Mouse (Mus musculus): ENCODE measurements around the gene Zc3h7b. TPM values are rescaled to one million over a fixed set of nuclear protein-coding genes. Genes with fewer than 3 reads are reported as not detected.
A peak's percentile ranks its signal among the peaks of the same experiment; 100 is the strongest.

The Zc3h7b gene
- total and polyA plus RNA-seq, 3 experiments = 18.2 to 108 (median 41.5) TPM

- no peak for TF ChIP-seq KAT2A (conservative IDR thresholded peaks at IDR 0.05; ENCODE audit: low read depth, low read length)
- no peak for TF ChIP-seq MAX (IDR thresholded peaks at IDR 0.05; ENCODE audit: low read length)
- no peak for TF ChIP-seq RAD21 (IDR thresholded peaks at IDR 0.05; ENCODE audit: low read depth, low read length)
- TF ChIP-seq ELF1 (IDR thresholded peaks at IDR 0.05; ENCODE audit: low read depth, low read length) = no peak
- no peak for TF ChIP-seq TCF12 (IDR thresholded peaks at IDR 0.05; ENCODE audit: low read depth, low read length)
- no peak for TF ChIP-seq MEF2A (IDR thresholded peaks at IDR 0.05; ENCODE audit: extremely low read depth, insufficient replicate concordance, low read depth, low read length, poor library complexity, severe bottlenecking)
- no peak for TF ChIP-seq SMC3 (IDR thresholded peaks at IDR 0.05; ENCODE audit: low read depth, low read length)
- no peak for TF ChIP-seq JUND (IDR thresholded peaks at IDR 0.05; ENCODE audit: low read depth, low read length)
- no peak for TF ChIP-seq TAL1 (IDR thresholded peaks at IDR 0.05; ENCODE audit: low read length)
- TF ChIP-seq ZNF384 (IDR thresholded peaks at IDR 0.05; ENCODE audit: low read depth, low read length) = no peak
- no peak for TF ChIP-seq CTCF (IDR thresholded peaks at IDR 0.05 in 2 of 3, conservative IDR thresholded peaks at IDR 0.05 in 1 of 3; ENCODE audit: control insufficient read depth in 1 of 3, insufficient read depth in 1 of 3, low read depth in 2 of 3, low read length in 3 of 3, poor library complexity in 1 of 3, severe bottlenecking in 1 of 3)
- TF ChIP-seq BHLHE40 (IDR thresholded peaks at IDR 0.05; ENCODE audit: borderline replicate concordance, low read depth, low read length) = no peak
- no peak for TF ChIP-seq GATA1 (IDR thresholded peaks at IDR 0.05; ENCODE audit: low read depth, low read length)
- TF ChIP-seq RCOR1 (IDR thresholded peaks at IDR 0.05; ENCODE audit: low read depth, low read length) = no peak
- no peak for TF ChIP-seq ETS1 (IDR thresholded peaks at IDR 0.05; ENCODE audit: low read depth, low read length)
- TF ChIP-seq POLR2AphosphoS5 (IDR thresholded peaks at IDR 0.05; ENCODE audit: borderline replicate concordance, low read depth, low read length) = no peak
- H3K27ac ChIP-seq (ENCODE audit: control insufficient read depth, low read depth, low read length) = no peak overlapping the region
- peaks cover 17 to 30% of the 10 kb centered on the region in 2 experiments for H3K4me1 ChIP-seq (ENCODE audit: control insufficient read depth in 1 of 2, insufficient read depth in 2 of 2, low read length in 2 of 2)
- DNase-seq (ENCODE audit: low read depth, low spot score) = no peak
- H3K9me3 ChIP-seq (replicated peaks; ENCODE audit: insufficient read depth, low read length) = no peaks in the 10 kb centered on the region
- H3K27me3 ChIP-seq (ENCODE audit: control insufficient read depth in 1 of 2, insufficient read depth in 2 of 2, low read length in 2 of 2) = no peaks in the 10 kb centered on the region
- no peak overlapping the region for H3K4me3 ChIP-seq (ENCODE audit: control insufficient read depth in 1 of 2, insufficient read depth in 1 of 2, low read depth in 2 of 2, low read length in 2 of 2)
- peaks cover 0 to 3% of the 10 kb centered on the region in 2 experiments; a peak in 2 of 4 replicates for H3K36me3 ChIP-seq (ENCODE audit: control insufficient read depth in 1 of 2, insufficient read depth in 2 of 2, low read length in 2 of 2)
- H3K79me2 ChIP-seq (ENCODE audit: control insufficient read depth, insufficient read depth, low read length, poor library complexity) = no peaks in the 10 kb centered on the region; the same call in 1 of the 2 replicates
- H3K9ac ChIP-seq (ENCODE audit: control insufficient read depth, low read depth, low read length, poor library complexity, severe bottlenecking) = no peak overlapping the region
Measured at GRCm38 (mm10) chr15:81834171-81834841, 89.4 kb downstream of the Zc3h7b start.

GRCm38 (mm10) chr15:81835007-81835880 is 90.4 kb downstream of the Zc3h7b start:
- Histone ChIP-seq H3K27ac (ENCODE audit: control insufficient read depth, low read depth, low read length) (no peak overlapping the region), H3K4me3 (ENCODE audit: control insufficient read depth in 1 of 2, insufficient read depth in 1 of 2, low read depth in 2 of 2, low read length in 2 of 2) (peak overlapping the region in 1 of 2 experiments; percentile 78; a peak in 1 of 4 replicates), H3K9ac (ENCODE audit: control insufficient read depth, low read depth, low read length, poor library complexity, severe bottlenecking) (no peak overlapping the region), H3K9me3 (replicated peaks; ENCODE audit: insufficient read depth, low read length) (no peaks in the 10 kb centered on the region), H3K36me3 (ENCODE audit: control insufficient read depth in 1 of 2, insufficient read depth in 2 of 2, low read length in 2 of 2) (peaks cover 0 to 3% of the 10 kb centered on the region in 2 experiments; a peak in 2 of 4 replicates), H3K27me3 (ENCODE audit: control insufficient read depth in 1 of 2, insufficient read depth in 2 of 2, low read length in 2 of 2) (no peaks in the 10 kb centered on the region), H3K79me2 (ENCODE audit: control insufficient read depth, insufficient read depth, low read length, poor library complexity) (no peaks in the 10 kb centered on the region; the same call in 1 of the 2 replicates), H3K4me1 (ENCODE audit: control insufficient read depth in 1 of 2, insufficient read depth in 2 of 2, low read length in 2 of 2) (peaks cover 17 to 36% of the 10 kb centered on the region in 2 experiments)
- DNase-seq (ENCODE audit: low read depth, low spot score) = no peak
- TF ChIP-seq TCF12 (IDR thresholded peaks at IDR 0.05; ENCODE audit: low read depth, low read length) (no peak), ZNF384 (IDR thresholded peaks at IDR 0.05; ENCODE audit: low read depth, low read length) (no peak), GATA1 (IDR thresholded peaks at IDR 0.05; ENCODE audit: low read depth, low read length) (0 out of 2 replicates have a peak, but pooled peaks have one; percentile 20), USF1 (IDR thresholded peaks at IDR 0.05; ENCODE audit: low read depth, low read length) (no peak), POLR2A (IDR thresholded peaks at IDR 0.05; ENCODE audit: control insufficient read depth in 1 of 2, insufficient read depth in 1 of 2, low read depth in 1 of 2, low read length in 2 of 2, poor library complexity in 1 of 2) (0 out of 4 replicates have a peak, but pooled peaks of 1 of the 2 experiments have one; percentile 5), USF2 (IDR thresholded peaks at IDR 0.05; ENCODE audit: borderline replicate concordance in 1 of 2, insufficient read depth in 1 of 2, low read depth in 1 of 2, low read length in 2 of 2) (no peak), NELFE (IDR thresholded peaks at IDR 0.05; ENCODE audit: low read depth, low read length) (no peak), TBP (IDR thresholded peaks at IDR 0.05; ENCODE audit: low read depth, low read length) (no peak), RCOR1 (IDR thresholded peaks at IDR 0.05; ENCODE audit: low read depth, low read length) (no peak), POLR2AphosphoS5 (IDR thresholded peaks at IDR 0.05; ENCODE audit: borderline replicate concordance, low read depth, low read length) (no peak), MAFK (IDR thresholded peaks at IDR 0.05; ENCODE audit: borderline replicate concordance, low read depth, low read length) (no peak), KAT2A (conservative IDR thresholded peaks at IDR 0.05; ENCODE audit: low read depth, low read length) (no peak), E2F4 (IDR thresholded peaks at IDR 0.05; ENCODE audit: borderline replicate concordance, low read depth, low read length) (no peak), MEF2A (IDR thresholded peaks at IDR 0.05; ENCODE audit: extremely low read depth, insufficient replicate concordance, low read depth, low read length, poor library complexity, severe bottlenecking) (no peak), MAZ (IDR thresholded peaks at IDR 0.05; ENCODE audit: low read depth, low read length) (no peak)
